In genomic region chr3:30647440-30648090, GRCm38 (mm10) we compare ENCODE assay signal across 8 mouse cellular contexts. TPM values are rescaled to one million over a fixed set of nuclear protein-coding genes. Genes with fewer than 3 reads are reported as not detected.
A peak's percentile ranks its signal among the peaks of the same experiment; 100 is the strongest.
DNase-seq lines count a peak whose midpoint lies in the region; ATAC-seq and TF ChIP-seq lines count a peak whose summit lies in the region.

Gene Lrrc34 (minus strand): TSS chr3:30647869.

- H3K27me3 ChIP-seq in ES-Bruce4 (ENCODE audit: control insufficient read depth, insufficient read depth, low read length, poor library complexity, severe bottlenecking) (no peaks in the 10 kb centered on the region), G1E (ENCODE audit: insufficient read depth, low read length) (peaks cover 19% of the 10 kb centered on the region)
- H3K27me3 ChIP-seq in forebrain, embryonic 11.5 days (ENCODE audit: control insufficient read depth, insufficient read depth, low read length) = peaks cover 20% of the 10 kb centered on the region
- peaks cover 47% of the 10 kb centered on the region for H3K27me3 ChIP-seq in hindbrain, embryonic 13.5 days
- no peaks in the 10 kb centered on the region for H3K27me3 ChIP-seq in limb, embryonic 14.5 days (ENCODE audit: control insufficient read depth, insufficient read depth, low read length)
- peaks cover 48% of the 10 kb centered on the region for H3K27me3 ChIP-seq in midbrain, embryonic 13.5 days

- H3K27ac ChIP-seq in ES-Bruce4 (ENCODE audit: insufficient read depth, low read length) = peak within 1 kb of the TSS; percentile 95
- no peak within 1 kb of the TSS for H3K27ac ChIP-seq in forebrain, embryonic 11.5 days (ENCODE audit: low read depth, low read length)
- H3K27ac ChIP-seq in hindbrain, embryonic 13.5 days = no peak within 1 kb of the TSS
- H3K27ac ChIP-seq in limb, embryonic 14.5 days (replicated peaks; ENCODE audit: low read depth, low read length) = no peak within 1 kb of the TSS
- H3K27ac ChIP-seq in midbrain, embryonic 13.5 days = no peak within 1 kb of the TSS

- H3K36me3 ChIP-seq in ES-Bruce4 (ENCODE audit: control insufficient read depth, insufficient read depth, low read length, poor library complexity, severe bottlenecking) (peaks cover 15% of the 10 kb centered on the region), G1E (replicated peaks) (no peaks in the 10 kb centered on the region)
- H3K36me3 ChIP-seq in forebrain, embryonic 11.5 days (ENCODE audit: control insufficient read depth, insufficient read depth, low read length) = no peaks in the 10 kb centered on the region
- no peaks in the 10 kb centered on the region for H3K36me3 ChIP-seq in hindbrain, embryonic 13.5 days
- H3K36me3 ChIP-seq in limb, embryonic 14.5 days (ENCODE audit: control insufficient read depth, insufficient read depth, low read length) = no peaks in the 10 kb centered on the region
- H3K36me3 ChIP-seq in midbrain, embryonic 13.5 days = no peaks in the 10 kb centered on the region

- H3K4me2 ChIP-seq in forebrain, embryonic 11.5 days (ENCODE audit: low read depth, low read length, severe bottlenecking) = peak within 1 kb of the TSS; percentile 67
- peak within 1 kb of the TSS; percentile 62 for H3K4me2 ChIP-seq in hindbrain, embryonic 13.5 days
- H3K4me2 ChIP-seq in limb, embryonic 14.5 days (replicated peaks; ENCODE audit: low read depth, low read length, severe bottlenecking) = peak within 1 kb of the TSS; percentile 78
- peak within 1 kb of the TSS; percentile 63 for H3K4me2 ChIP-seq in midbrain, embryonic 13.5 days (replicated peaks)

- ATAC-seq in G1E (ENCODE audit: extremely low read depth, insufficient number of reproducible peaks, low FRiP score, poor library complexity, severe bottlenecking) = peak; percentile 28; the same call in 1 of the 2 replicates
- peak; percentile 91 for ATAC-seq in forebrain, embryonic 11.5 days (replicated peaks; ENCODE audit: low FRiP score)
- ATAC-seq in hindbrain, embryonic 13.5 days (ENCODE audit: low FRiP score) = peak; percentile 86
- ATAC-seq in limb, embryonic 14.5 days (ENCODE audit: low FRiP score, low read depth) = peak; percentile 86
- peak; percentile 88 for ATAC-seq in midbrain, embryonic 13.5 days

- H3K9ac ChIP-seq in ES-Bruce4 (ENCODE audit: low read depth, poor library complexity, severe bottlenecking) = peak within 1 kb of the TSS; percentile 84
- H3K9ac ChIP-seq in forebrain, embryonic 11.5 days (ENCODE audit: low read length) = peak within 1 kb of the TSS; percentile 50
- H3K9ac ChIP-seq in hindbrain, embryonic 13.5 days = peak within 1 kb of the TSS; percentile 63
- H3K9ac ChIP-seq in limb, embryonic 14.5 days (ENCODE audit: low read depth, low read length, severe bottlenecking) = peak within 1 kb of the TSS; percentile 49
- H3K9ac ChIP-seq in midbrain, embryonic 13.5 days (replicated peaks) = peak within 1 kb of the TSS; percentile 53

- H3K9me3 ChIP-seq in ES-Bruce4 (replicated peaks; ENCODE audit: control insufficient read depth, insufficient read depth, low read length, poor library complexity, severe bottlenecking) (no peaks in the 10 kb centered on the region), G1E (replicated peaks) (no peaks in the 10 kb centered on the region)
- H3K9me3 ChIP-seq in forebrain, embryonic 11.5 days (ENCODE audit: control insufficient read depth, low read length) = no peaks in the 10 kb centered on the region
- no peaks in the 10 kb centered on the region for H3K9me3 ChIP-seq in hindbrain, embryonic 13.5 days
- no peaks in the 10 kb centered on the region for H3K9me3 ChIP-seq in limb, embryonic 14.5 days (ENCODE audit: control insufficient read depth, low read length)
- no peaks in the 10 kb centered on the region for H3K9me3 ChIP-seq in midbrain, embryonic 13.5 days

- no peak for DNase-seq in G1E (ENCODE audit: low spot score)
- peak; percentile 80 for DNase-seq in forebrain, embryonic 11.5 days (ENCODE audit: low spot score)
- peak; percentile 68 for DNase-seq in limb, embryonic 14.5 days (ENCODE audit: low spot score)
- DNase-seq in testis, postnatal 14 days (ENCODE audit: low spot score) = peak; percentile 56
- DNase-seq in spleen, adult 18-20 months = no peak

- TF ChIP-seq CTCF in ES-Bruce4 (IDR thresholded peaks at IDR 0.05; ENCODE audit: low read depth, low read length) (no peak), G1E (IDR thresholded peaks at IDR 0.05; ENCODE audit: low read depth, low read length) (no peak)

- peak; percentile 4 for TF ChIP-seq POLR2A in ES-Bruce4 (IDR thresholded peaks at IDR 0.05; ENCODE audit: insufficient read depth, low read length)
- no peak for TF ChIP-seq POLR2A in limb, embryonic 14.5 days (IDR thresholded peaks at IDR 0.05; ENCODE audit: borderline replicate concordance, extremely low read depth, insufficient read depth, insufficient read length)

- 0 out of 2 replicates have a peak, but pooled peaks have one; percentile 5 for TF ChIP-seq EP300 in ES-Bruce4 (IDR thresholded peaks at IDR 0.05; ENCODE audit: insufficient read depth, low read depth, low read length)

- H3K4me1 ChIP-seq in ES-Bruce4 (ENCODE audit: control insufficient read depth, insufficient read depth, low read length) (peaks cover 3% of the 10 kb centered on the region), G1E (ENCODE audit: insufficient read depth, low read depth, low read length) (peaks cover 5% of the 10 kb centered on the region)
- peaks cover 15% of the 10 kb centered on the region; the same call in 1 of the 2 replicates for H3K4me1 ChIP-seq in forebrain, embryonic 11.5 days (replicated peaks; ENCODE audit: control insufficient read depth, insufficient read depth, low read length)
- peaks cover 17% of the 10 kb centered on the region for H3K4me1 ChIP-seq in hindbrain, embryonic 13.5 days (replicated peaks)
- peaks cover 4% of the 10 kb centered on the region; the same call in 1 of the 2 replicates for H3K4me1 ChIP-seq in limb, embryonic 14.5 days (ENCODE audit: control insufficient read depth, insufficient read depth, low read length)
- peaks cover 20% of the 10 kb centered on the region for H3K4me1 ChIP-seq in midbrain, embryonic 13.5 days (replicated peaks)

- peak within 1 kb of the TSS; percentile 92 for H3K4me3 ChIP-seq in ES-Bruce4 (ENCODE audit: low read depth, low read length)
- H3K4me3 ChIP-seq in G1E (ENCODE audit: low read depth, low read length) = no peak within 1 kb of the TSS
- peak within 1 kb of the TSS; percentile 31 for H3K4me3 ChIP-seq in forebrain, embryonic 11.5 days (ENCODE audit: low read depth, low read length)
- peak within 1 kb of the TSS; percentile 40 for H3K4me3 ChIP-seq in hindbrain, embryonic 13.5 days
- H3K4me3 ChIP-seq in limb, embryonic 14.5 days (replicated peaks; ENCODE audit: low read length) = peak within 1 kb of the TSS; percentile 36
- peak within 1 kb of the TSS; percentile 33 for H3K4me3 ChIP-seq in midbrain, embryonic 13.5 days (replicated peaks)

- WGBS in forebrain, embryonic 11.5 days = 2% methylated on average over 25 of the region's 25 CpGs
- 2% methylated on average over 25 of the region's 25 CpGs for WGBS in hindbrain, embryonic 13.5 days
- 3% methylated on average over 20 of the region's 25 CpGs for WGBS in limb, embryonic 14.5 days
- WGBS in midbrain, embryonic 13.5 days = under 1% methylated on average over 25 of the region's 25 CpGs

RNA-seq across cellular contexts. Expression of gene Lrrc34, which starts in this region (rescaled TPM):
- 31.1 and 36.1 TPM in 2 replicates for polyA plus RNA-seq in ES-Bruce4 (2011; ENCODE audit: insufficient read depth, insufficient read length, low read depth, missing spikeins)
- total RNA-seq in G1E (2014; fragmentation: Nextera tagmentation) = not detected in 2 replicates
- total RNA-seq in G1E (2017) = not detected in 2 replicates
- polyA plus RNA-seq in G1E (2012) = not detected in 2 replicates
- polyA plus RNA-seq in forebrain, embryonic 11.5 days (2014; fragmentation: Nextera tagmentation; extraction: Ambion mirVana) = 1.2 and 2.1 TPM in 2 replicates
- 1.8 and 2.4 TPM in 2 replicates for polyA plus RNA-seq in hindbrain, embryonic 13.5 days (2015; fragmentation: Nextera tagmentation; extraction: Ambion mirVana)
- polyA plus RNA-seq in limb, embryonic 14.5 days (2012; rRNA removed) = 0.27 and 0.52 TPM in 2 replicates
- polyA plus RNA-seq in limb, embryonic 14.5 days (2014; fragmentation: Nextera tagmentation; extraction: Ambion mirVana) = 0.76 and 1.3 TPM in 2 replicates
- polyA plus RNA-seq in midbrain, embryonic 13.5 days (2015; fragmentation: Nextera tagmentation; extraction: Ambion mirVana) = 0.93 and 1.2 TPM in 2 replicates

Comparison
In these comparisons a context has a peak if more than half of its experiments do, and no peak if none do; other contexts are left out.
1. Peak in ATAC-seq in G1E; RNA of the gene not detected or under 1 TPM.
2. ATAC-seq: peak in every context shown above with its lines; median percentile 91 in forebrain, embryonic 11.5 days; 88 in midbrain, embryonic 13.5 days; 86 in hindbrain, embryonic 13.5 days; 86 in limb, embryonic 14.5 days; 28 in G1E.
3. DNase-seq: peak in forebrain, embryonic 11.5 days (single experiment), limb, embryonic 14.5 days (single experiment) and testis, postnatal 14 days (single experiment); none in G1E (single experiment) and spleen, adult 18-20 months (0 of 2).
4. Peak in every context shown above with its lines, with median percentiles within 50 percentile points of each other: H3K9ac ChIP-seq and H3K4me2 ChIP-seq.